Mouse (Mus musculus): Measurements from ENCODE around the gene Arhgap15. TPM values are rescaled to one million over a fixed set of nuclear protein-coding genes. Genes with fewer than 3 reads are reported as not detected.

Gene Arhgap15
- polyA plus RNA-seq, 1 experiment from 2014 or later: 1.0 TPM

- no peak overlapping the region for H3K27ac ChIP-seq (ENCODE audit: low read depth, low read length)
- WGBS: 91% methylated on average over 2 of the region's 2 CpGs
- no peak for ATAC-seq
- no peaks in the 10 kb centered on the region for H3K9me3 ChIP-seq (replicated peaks; ENCODE audit: control insufficient read depth, low read length)
- H3K36me3 ChIP-seq (ENCODE audit: control insufficient read depth, insufficient read depth, low read length): no peaks in the 10 kb centered on the region
- H3K9ac ChIP-seq (ENCODE audit: low read length): no peak overlapping the region
- no peak for DNase-seq (ENCODE audit: low spot score)
- no peak overlapping the region for H3K4me3 ChIP-seq (ENCODE audit: low read depth, low read length)
- no peaks in the 10 kb centered on the region for H3K27me3 ChIP-seq (replicated peaks; ENCODE audit: control insufficient read depth, insufficient read depth, low read length)
- no peak overlapping the region for H3K4me2 ChIP-seq (ENCODE audit: low read length)
- no peaks in the 10 kb centered on the region for H3K4me1 ChIP-seq (ENCODE audit: control insufficient read depth, insufficient read depth, low read length)
Observed at GRCm38 (mm10) chr2:44380225-44380624, 631.6 kb downstream of the Arhgap15 start.

GRCm38 (mm10) chr2:44384541-44384940 lies 635.9 kb downstream of the Arhgap15 start:
- no peaks in the 10 kb centered on the region for H3K36me3 ChIP-seq (ENCODE audit: control insufficient read depth, insufficient read depth, low read length)
- no peak overlapping the region for H3K4me3 ChIP-seq (ENCODE audit: low read depth, low read length)
- 93% methylated on average over 6 of the region's 6 CpGs for WGBS
- no peak overlapping the region for H3K4me2 ChIP-seq (ENCODE audit: low read length)
- ATAC-seq: no peak
- H3K4me1 ChIP-seq (ENCODE audit: control insufficient read depth, insufficient read depth, low read length): no peaks in the 10 kb centered on the region
- H3K27me3 ChIP-seq (replicated peaks; ENCODE audit: control insufficient read depth, insufficient read depth, low read length): no peaks in the 10 kb centered on the region
- H3K9ac ChIP-seq (ENCODE audit: low read length): no peak overlapping the region
- no peaks in the 10 kb centered on the region for H3K9me3 ChIP-seq (replicated peaks; ENCODE audit: control insufficient read depth, low read length)
- H3K27ac ChIP-seq (ENCODE audit: low read depth, low read length): no peak overlapping the region
- DNase-seq (ENCODE audit: low spot score): no peak

GRCm38 (mm10) chr2:44389556-44389955 lies 640.9 kb downstream of the Arhgap15 start:
- ATAC-seq (no peak), DNase-seq (ENCODE audit: low spot score) (peak; percentile 27)
- Histone ChIP-seq H3K9ac (ENCODE audit: low read length) (no peak overlapping the region), H3K36me3 (ENCODE audit: control insufficient read depth, insufficient read depth, low read length) (no peaks in the 10 kb centered on the region), H3K4me2 (ENCODE audit: low read length) (no peak overlapping the region), H3K27ac (ENCODE audit: low read depth, low read length) (no peak overlapping the region), H3K27me3 (replicated peaks; ENCODE audit: control insufficient read depth, insufficient read depth, low read length) (no peaks in the 10 kb centered on the region), H3K4me3 (ENCODE audit: low read depth, low read length) (no peak overlapping the region), H3K9me3 (replicated peaks; ENCODE audit: control insufficient read depth, low read length) (no peaks in the 10 kb centered on the region), H3K4me1 (ENCODE audit: control insufficient read depth, insufficient read depth, low read length) (no peaks in the 10 kb centered on the region)
- 38% methylated on average over 4 of the region's 4 CpGs for WGBS

- H3K36me3 ChIP-seq (ENCODE audit: control insufficient read depth, insufficient read depth, low read length): no peaks in the 10 kb centered on the region
- no peaks in the 10 kb centered on the region for H3K9me3 ChIP-seq (replicated peaks; ENCODE audit: control insufficient read depth, low read length)
- no peaks in the 10 kb centered on the region for H3K27me3 ChIP-seq (replicated peaks; ENCODE audit: control insufficient read depth, insufficient read depth, low read length)
- H3K9ac ChIP-seq (ENCODE audit: low read length): no peak overlapping the region
- no peak overlapping the region for H3K27ac ChIP-seq (ENCODE audit: low read depth, low read length)
- ATAC-seq: no peak
- no peak overlapping the region for H3K4me2 ChIP-seq (ENCODE audit: low read length)
- no peaks in the 10 kb centered on the region for H3K4me1 ChIP-seq (ENCODE audit: control insufficient read depth, insufficient read depth, low read length)
- WGBS: 83% methylated on average over 8 of the region's 8 CpGs
- DNase-seq (ENCODE audit: low spot score): no peak
- no peak overlapping the region for H3K4me3 ChIP-seq (ENCODE audit: low read depth, low read length)
Observed at GRCm38 (mm10) chr2:44393789-44394188, 645.2 kb downstream of the Arhgap15 start.

- H3K9me3 ChIP-seq (replicated peaks; ENCODE audit: control insufficient read depth, low read length): no peaks in the 10 kb centered on the region
- 6% methylated on average over 6 of the region's 6 CpGs for WGBS
- no peak overlapping the region for H3K4me2 ChIP-seq (ENCODE audit: low read length)
- H3K27ac ChIP-seq (ENCODE audit: low read depth, low read length): no peak overlapping the region
- DNase-seq (ENCODE audit: low spot score): peak; percentile 16
- no peak overlapping the region for H3K9ac ChIP-seq (ENCODE audit: low read length)
- H3K27me3 ChIP-seq (replicated peaks; ENCODE audit: control insufficient read depth, insufficient read depth, low read length): no peaks in the 10 kb centered on the region
- H3K36me3 ChIP-seq (ENCODE audit: control insufficient read depth, insufficient read depth, low read length): no peaks in the 10 kb centered on the region
- H3K4me1 ChIP-seq (ENCODE audit: control insufficient read depth, insufficient read depth, low read length): no peaks in the 10 kb centered on the region
- no peak overlapping the region for H3K4me3 ChIP-seq (ENCODE audit: low read depth, low read length)
- ATAC-seq: no peak
Observed at GRCm38 (mm10) chr2:44394956-44395501, 646.4 kb downstream of the Arhgap15 start.

GRCm38 (mm10) chr2:44395577-44395976 lies 647.0 kb downstream of the Arhgap15 start:
- no peaks in the 10 kb centered on the region for H3K27me3 ChIP-seq (replicated peaks; ENCODE audit: control insufficient read depth, insufficient read depth, low read length)
- H3K9ac ChIP-seq (ENCODE audit: low read length): no peak overlapping the region
- WGBS: 72% methylated on average over 2 of the region's 2 CpGs
- H3K36me3 ChIP-seq (ENCODE audit: control insufficient read depth, insufficient read depth, low read length): no peaks in the 10 kb centered on the region
- H3K4me1 ChIP-seq (ENCODE audit: control insufficient read depth, insufficient read depth, low read length): no peaks in the 10 kb centered on the region
- no peak overlapping the region for H3K4me3 ChIP-seq (ENCODE audit: low read depth, low read length)
- H3K27ac ChIP-seq (ENCODE audit: low read depth, low read length): no peak overlapping the region
- H3K4me2 ChIP-seq (ENCODE audit: low read length): no peak overlapping the region
- no peak for DNase-seq (ENCODE audit: low spot score)
- no peaks in the 10 kb centered on the region for H3K9me3 ChIP-seq (replicated peaks; ENCODE audit: control insufficient read depth, low read length)
- ATAC-seq: no peak

- 7% methylated on average over 1 of the region's 1 CpGs for WGBS
- Histone ChIP-seq H3K36me3 (ENCODE audit: control insufficient read depth, insufficient read depth, low read length) (no peaks in the 10 kb centered on the region), H3K4me2 (ENCODE audit: low read length) (no peak overlapping the region), H3K4me3 (ENCODE audit: low read depth, low read length) (no peak overlapping the region), H3K9me3 (replicated peaks; ENCODE audit: control insufficient read depth, low read length) (no peaks in the 10 kb centered on the region), H3K27ac (ENCODE audit: low read depth, low read length) (no peak overlapping the region), H3K4me1 (ENCODE audit: control insufficient read depth, insufficient read depth, low read length) (no peaks in the 10 kb centered on the region), H3K27me3 (replicated peaks; ENCODE audit: control insufficient read depth, insufficient read depth, low read length) (no peaks in the 10 kb centered on the region), H3K9ac (ENCODE audit: low read length) (no peak overlapping the region)
- ATAC-seq (no peak), DNase-seq (ENCODE audit: low spot score) (no peak)
Observed at GRCm38 (mm10) chr2:44397209-44397608, 648.6 kb downstream of the Arhgap15 start.

GRCm38 (mm10) chr2:44397735-44398337 lies 649.2 kb downstream of the Arhgap15 start:
- no peak overlapping the region for H3K27ac ChIP-seq (ENCODE audit: low read depth, low read length)
- no peak overlapping the region for H3K4me3 ChIP-seq (ENCODE audit: low read depth, low read length)
- H3K4me2 ChIP-seq (ENCODE audit: low read length): no peak overlapping the region
- no peaks in the 10 kb centered on the region for H3K36me3 ChIP-seq (ENCODE audit: control insufficient read depth, insufficient read depth, low read length)
- 53% methylated on average over 4 of the region's 4 CpGs for WGBS
- H3K9me3 ChIP-seq (replicated peaks; ENCODE audit: control insufficient read depth, low read length): no peaks in the 10 kb centered on the region
- H3K4me1 ChIP-seq (ENCODE audit: control insufficient read depth, insufficient read depth, low read length): no peaks in the 10 kb centered on the region
- ATAC-seq (0 out of 2 replicates have a peak, but pooled peaks have one; percentile 12), DNase-seq (ENCODE audit: low spot score) (peak; percentile 31)
- H3K9ac ChIP-seq (ENCODE audit: low read length): no peak overlapping the region
- H3K27me3 ChIP-seq (replicated peaks; ENCODE audit: control insufficient read depth, insufficient read depth, low read length): no peaks in the 10 kb centered on the region

GRCm38 (mm10) chr2:44399191-44399926 lies 650.7 kb downstream of the Arhgap15 start:
- Histone ChIP-seq H3K4me1 (ENCODE audit: control insufficient read depth, insufficient read depth, low read length) (no peaks in the 10 kb centered on the region), H3K9me3 (replicated peaks; ENCODE audit: control insufficient read depth, low read length) (no peaks in the 10 kb centered on the region), H3K9ac (ENCODE audit: low read length) (no peak overlapping the region), H3K27me3 (replicated peaks; ENCODE audit: control insufficient read depth, insufficient read depth, low read length) (no peaks in the 10 kb centered on the region), H3K27ac (ENCODE audit: low read depth, low read length) (no peak overlapping the region), H3K4me3 (ENCODE audit: low read depth, low read length) (no peak overlapping the region), H3K36me3 (ENCODE audit: control insufficient read depth, insufficient read depth, low read length) (no peaks in the 10 kb centered on the region), H3K4me2 (ENCODE audit: low read length) (no peak overlapping the region)
- peak; percentile 55 for DNase-seq (ENCODE audit: low spot score)
- peak; percentile 61; the same call in 1 of the 2 replicates for ATAC-seq

Data from forebrain, embryonic 14.5 days (tissue).